Mouse (Mus musculus): Measurements from ENCODE around the gene Dpf1. TPM values are rescaled to one million over a fixed set of nuclear protein-coding genes. Genes with fewer than 3 reads are reported as not detected.

Gene Dpf1
- total RNA-seq, 2 experiments from 2014 or later = 114 to 128 TPM

GRCm38 (mm10) chr7:29277510-29277909 is 26.2 kb upstream of the Dpf1 start:
- DNase-seq (ENCODE audit: extremely low spot score in 1 of 2, low spot score in 2 of 2) = no peak
- no peak for TF ChIP-seq CTCF (IDR thresholded peaks at IDR 0.05)
- intact Hi-C loops (cut with DNase I) = no loop called here
- H3K27ac ChIP-seq = no peak overlapping the region
- no peak overlapping the region for H3K4me3 ChIP-seq

DNA sequence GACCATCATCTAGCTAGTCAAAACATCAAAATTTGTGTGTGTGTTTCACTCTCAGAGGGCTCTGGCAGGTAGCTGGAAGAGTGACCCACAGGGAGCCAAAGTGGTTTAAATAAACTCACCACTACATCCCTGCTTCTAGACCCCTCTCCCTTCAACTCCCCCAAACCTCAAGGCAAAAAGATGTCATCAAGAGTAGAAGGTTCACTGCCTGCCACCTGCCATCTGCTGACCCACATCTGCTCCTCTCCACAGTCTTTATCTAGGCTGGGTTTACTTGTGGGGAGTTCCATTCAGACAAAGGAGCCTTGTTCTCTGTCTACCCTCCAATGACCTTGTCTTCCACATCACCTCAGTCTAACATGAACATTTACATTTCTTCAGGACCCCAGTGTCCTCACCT is 24.5 kb upstream of the Dpf1 start:
- intact Hi-C loops (cut with DNase I) = no loop called here
- DNase-seq (ENCODE audit: extremely low spot score in 1 of 2, low spot score in 2 of 2) = no peak
- no peak for TF ChIP-seq CTCF (IDR thresholded peaks at IDR 0.05)
- Histone ChIP-seq H3K27ac (no peak overlapping the region), H3K4me3 (no peak overlapping the region)

- TF ChIP-seq CTCF (IDR thresholded peaks at IDR 0.05) = no peak
- no peak for DNase-seq (ENCODE audit: extremely low spot score in 1 of 2, low spot score in 2 of 2)
- H3K4me3 ChIP-seq = no peak overlapping the region
- H3K27ac ChIP-seq = no peak overlapping the region
- intact Hi-C loops (cut with DNase I) = no loop called here
Observed at GRCm38 (mm10) chr7:29279924-29280323, 23.8 kb upstream of the Dpf1 start.

GRCm38 (mm10) chr7:29280801-29281200 is 22.9 kb upstream of the Dpf1 start:
- Histone ChIP-seq H3K27ac (no peak overlapping the region), H3K4me3 (peak overlapping the region; percentile 60)
- intact Hi-C loops (cut with DNase I) = no loop called here
- TF ChIP-seq CTCF (IDR thresholded peaks at IDR 0.05) = no peak
- no peak for DNase-seq (ENCODE audit: extremely low spot score in 1 of 2, low spot score in 2 of 2)

GRCm38 (mm10) chr7:29281201-29282073 is 22.3 kb upstream of the Dpf1 start, which contains the start of gene Spint2:
TSS of gene Spint2 (minus strand) at chr7:29281912.
- no peak; the same call in 1 of the 2 replicates for TF ChIP-seq CTCF (IDR thresholded peaks at IDR 0.05)
- peak within 1 kb of the TSS; percentile 60 for H3K4me3 ChIP-seq
- intact Hi-C loops (cut with DNase I) = no loop called here
- DNase-seq (ENCODE audit: extremely low spot score in 1 of 2, low spot score in 2 of 2) = peak; percentile 40 to 47
- H3K27ac ChIP-seq = no peak within 1 kb of the TSS

DNA sequence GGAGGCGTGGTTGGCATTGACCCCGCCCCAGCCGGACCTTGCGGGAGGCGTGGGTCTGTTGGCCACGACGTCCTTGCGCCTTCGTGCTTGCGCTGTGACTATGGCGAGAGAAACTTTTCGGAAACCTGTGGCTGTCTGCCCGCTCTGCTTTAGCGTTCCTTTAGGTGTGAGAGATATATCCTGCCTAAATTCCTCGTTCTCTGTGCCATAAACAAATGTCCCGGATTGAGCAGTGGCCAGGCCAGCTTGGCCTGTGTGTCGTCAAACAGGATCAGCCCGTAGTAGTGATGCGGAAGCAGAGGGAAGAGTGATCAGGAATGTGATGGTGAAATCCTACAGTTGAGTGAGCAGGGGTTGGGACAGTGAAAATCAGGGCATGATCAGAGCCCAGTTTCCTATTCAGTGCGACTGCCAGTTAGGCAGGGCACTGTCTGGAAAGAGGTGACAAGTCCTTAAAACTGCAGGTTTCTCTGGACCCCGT is 21.6 kb upstream of the Dpf1 start:
- DNase-seq (ENCODE audit: extremely low spot score in 1 of 2, low spot score in 2 of 2) = no peak
- no peak for TF ChIP-seq CTCF (IDR thresholded peaks at IDR 0.05)
- intact Hi-C loops (cut with DNase I) = no loop called here
- no peak overlapping the region for H3K27ac ChIP-seq
- H3K4me3 ChIP-seq = peak overlapping the region; percentile 60

DNA sequence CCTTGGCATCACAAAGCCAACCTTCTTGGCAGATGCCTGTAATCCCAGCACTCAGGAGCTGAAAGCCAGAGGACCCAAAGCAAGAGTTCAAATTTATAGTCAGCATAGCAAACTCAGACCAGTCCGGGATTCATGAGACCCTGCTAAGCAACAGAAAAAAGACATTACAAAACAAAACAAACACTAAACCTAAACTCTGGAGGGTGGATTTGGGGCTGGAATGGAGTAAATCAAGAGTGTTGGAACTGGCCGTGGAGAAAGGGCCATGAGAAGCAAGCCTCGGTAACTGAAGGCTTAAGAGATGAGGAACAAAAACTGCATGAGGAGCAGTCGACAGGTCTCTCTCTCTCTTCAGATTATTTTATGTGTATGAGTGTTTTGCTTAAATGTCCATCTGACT is 19.9 kb upstream of the Dpf1 start:
- Histone ChIP-seq H3K4me3 (no peak overlapping the region), H3K27ac (no peak overlapping the region)
- intact Hi-C loops (cut with DNase I) = no loop called here
- no peak for DNase-seq (ENCODE audit: extremely low spot score in 1 of 2, low spot score in 2 of 2)
- TF ChIP-seq CTCF (IDR thresholded peaks at IDR 0.05) = no peak

- intact Hi-C loops (cut with DNase I) = no loop called here
- Histone ChIP-seq H3K27ac (no peak overlapping the region), H3K4me3 (no peak overlapping the region)
- no peak for DNase-seq (ENCODE audit: extremely low spot score in 1 of 2, low spot score in 2 of 2)
- TF ChIP-seq CTCF (IDR thresholded peaks at IDR 0.05) = no peak
Observed at GRCm38 (mm10) chr7:29284523-29284922, 19.2 kb upstream of the Dpf1 start.

DNA sequence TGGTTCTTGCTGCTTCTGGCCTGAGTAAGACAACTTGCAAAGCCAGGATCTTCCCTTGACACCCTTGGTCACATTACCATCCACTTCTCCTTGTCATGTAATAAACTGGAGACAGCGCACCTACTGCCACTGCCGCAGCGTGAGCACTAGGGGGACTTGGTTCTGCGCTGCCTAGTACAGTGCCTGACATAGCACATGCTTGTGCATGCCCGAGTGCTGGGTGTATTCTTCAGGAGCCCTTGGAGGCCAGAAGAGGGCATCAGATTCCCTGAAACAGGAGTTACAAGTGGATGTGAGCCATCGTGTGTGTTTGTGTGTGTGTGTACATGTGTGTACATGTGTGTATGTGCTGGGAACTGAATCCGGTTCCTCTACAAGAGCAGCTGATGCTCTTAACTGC is 16.3 kb upstream of the Dpf1 start:
- Histone ChIP-seq H3K4me3 (no peak overlapping the region), H3K27ac (no peak overlapping the region)
- intact Hi-C loops (cut with DNase I) = loop anchor here (5.0 kb wide), 1 partner anchor 235 kb away; no protein-coding TSS in a partner anchor
- DNase-seq (ENCODE audit: extremely low spot score in 1 of 2, low spot score in 2 of 2) = no peak
- no peak; the same call in 1 of the 2 replicates for TF ChIP-seq CTCF (IDR thresholded peaks at IDR 0.05)

GRCm38 (mm10) chr7:29288079-29288478 is 15.7 kb upstream of the Dpf1 start:
- Histone ChIP-seq H3K4me3 (no peak overlapping the region), H3K27ac (no peak overlapping the region)
- no peak for DNase-seq (ENCODE audit: extremely low spot score in 1 of 2, low spot score in 2 of 2)
- TF ChIP-seq CTCF (IDR thresholded peaks at IDR 0.05) = no peak
- intact Hi-C loops (cut with DNase I) = loop anchor here (5.0 kb wide), 1 partner anchor 234 kb away; no protein-coding TSS in a partner anchor

DNA sequence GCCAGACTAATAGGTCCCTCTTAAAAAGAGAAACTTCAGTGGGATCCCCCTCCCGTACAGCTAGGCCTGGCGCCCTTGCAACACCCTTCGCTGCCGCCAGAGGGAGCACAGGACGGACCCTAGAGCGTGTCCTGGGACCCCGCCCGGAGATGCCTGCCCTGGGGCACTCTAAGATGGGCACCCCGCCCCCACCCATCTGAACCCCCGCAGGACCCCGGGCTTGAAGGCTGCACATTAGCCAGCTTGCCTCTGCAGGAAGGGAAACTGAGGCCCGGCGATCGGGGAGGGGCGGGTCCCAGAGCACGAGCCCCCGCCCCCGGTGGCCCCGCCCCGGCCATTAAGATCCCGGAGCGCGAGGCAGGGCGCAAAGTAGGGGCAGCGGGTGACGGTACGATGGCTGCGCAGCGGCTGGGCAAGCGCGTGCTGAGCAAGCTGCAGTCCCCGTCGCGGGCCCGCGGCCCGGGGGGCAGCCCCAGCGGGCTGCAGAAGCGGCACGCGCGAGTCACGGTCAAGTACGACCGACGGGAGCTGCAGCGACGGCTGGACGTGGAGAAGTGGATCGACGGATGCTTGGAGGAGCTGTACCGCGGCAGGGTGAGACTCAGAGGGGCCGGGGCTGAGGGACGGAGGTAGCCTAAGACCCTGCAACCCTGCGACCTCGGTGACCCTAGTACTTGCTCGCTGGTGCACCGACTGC is 14.7 kb upstream of the Dpf1 start, which contains the start of gene Ppp1r14a:
Gene Ppp1r14a (plus strand): TSS at position 367 of the 697 bp plus-strand sequence.
- Histone ChIP-seq H3K4me3 (peak within 1 kb of the TSS; percentile 43), H3K27ac (peak within 1 kb of the TSS; percentile 72; the same call in 1 of the 2 replicates)
- peak; percentile 86 for TF ChIP-seq CTCF (IDR thresholded peaks at IDR 0.05)
- intact Hi-C loops (cut with DNase I) = loop anchor here (5.0 kb wide), 1 partner anchor 233 kb away; no protein-coding TSS in a partner anchor
- peak; percentile 56 to 60 for DNase-seq (ENCODE audit: extremely low spot score in 1 of 2, low spot score in 2 of 2)

DNA sequence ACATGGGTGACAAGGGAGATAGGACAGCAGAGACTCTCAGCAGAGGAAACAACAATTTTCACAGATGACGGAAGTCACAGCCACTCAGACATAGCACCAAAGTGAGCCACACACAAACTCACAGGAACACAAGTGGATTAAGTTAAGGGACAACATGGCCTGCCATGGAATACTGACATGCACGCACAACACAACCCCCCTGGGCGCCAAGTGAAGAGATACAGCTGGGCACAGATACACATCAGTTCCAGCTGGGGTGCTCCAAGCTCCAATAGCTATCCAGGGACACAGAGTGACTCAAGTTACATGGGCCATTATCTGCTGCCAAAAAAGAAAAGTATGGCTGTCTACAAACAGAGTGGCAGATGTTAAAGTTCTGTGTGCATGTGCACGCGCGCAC is 13.9 kb upstream of the Dpf1 start:
- TF ChIP-seq CTCF (IDR thresholded peaks at IDR 0.05) = no peak
- no peak for DNase-seq (ENCODE audit: extremely low spot score in 1 of 2, low spot score in 2 of 2)
- peak overlapping the region; percentile 43 for H3K4me3 ChIP-seq
- peak overlapping the region; percentile 11; the same call in 1 of the 2 replicates for H3K27ac ChIP-seq
- intact Hi-C loops (cut with DNase I) = loop anchor here (5.0 kb wide), 1 partner anchor 232 kb away; no protein-coding TSS in a partner anchor

Measured in left cerebral cortex, adult 2 months (tissue).